Mouse (Mus musculus) urinary bladder, postnatal 0 days (tissue): ENCODE results near the gene Agpat1. TPM values are rescaled to one million over a fixed set of nuclear protein-coding genes. Genes with fewer than 3 reads are reported as not detected.

Source experiments
- polyA plus RNA-seq: library from polyadenylated mRNA; unstranded; fragments of >200 nt; fragmentation: Nextera tagmentation; extraction: Ambion mirVana; gene quantifications from 2 replicates; pipeline ENCODE4 v1.2.1, GENCODE M21; 2015

The Agpat1 gene
- 38.4 and 38.6 TPM in 2 replicates for polyA plus RNA-seq

DNA sequence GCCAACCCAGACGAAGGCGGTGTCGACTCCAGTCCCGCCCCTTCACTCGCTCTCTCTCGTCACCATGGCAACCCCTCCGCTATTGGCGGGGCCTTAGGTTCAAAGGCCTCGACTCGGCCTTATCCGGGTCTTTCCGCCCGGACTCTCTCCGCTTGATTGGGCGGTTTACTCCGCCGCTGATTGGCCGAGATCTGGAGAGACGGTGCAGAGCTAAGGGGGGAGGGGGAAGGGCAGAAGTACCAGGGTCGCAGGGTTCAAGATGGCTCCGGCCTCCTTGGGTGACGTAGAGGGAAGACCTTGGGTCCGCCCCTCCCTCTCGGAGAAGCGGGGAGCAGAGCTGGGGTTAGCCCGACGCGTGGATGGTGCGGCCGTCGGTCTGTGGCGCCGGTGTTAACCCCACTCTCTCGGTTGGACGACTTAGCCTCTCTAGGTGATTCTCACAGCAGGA lies at the start of gene Agpat1:
Gene Agpat1, plus strand, starts transcription at position 202 of the 448 bp plus-strand sequence.

DNA sequence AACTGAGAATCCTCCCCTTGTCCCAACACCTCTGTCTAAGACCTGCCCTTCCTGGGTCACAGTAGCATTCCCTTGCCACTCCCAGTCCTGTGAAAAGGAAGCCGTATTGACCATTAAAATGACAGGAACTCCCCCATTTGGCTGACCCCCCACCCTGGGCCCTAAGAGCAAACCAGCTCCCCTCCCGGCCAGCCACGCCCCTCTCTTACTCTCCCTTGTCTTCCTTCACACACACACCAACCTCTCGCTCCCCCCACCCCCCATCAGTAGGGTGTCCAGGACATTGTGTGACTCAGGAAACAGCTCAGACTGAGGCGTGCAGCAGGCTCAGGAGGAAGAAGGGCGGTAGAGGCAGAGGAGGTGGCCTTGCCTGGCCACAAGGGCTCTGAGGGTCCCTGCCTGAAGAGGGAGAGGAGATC lies 40.0 kb upstream of the Agpat1 start, which contains the start of gene Notch4:
Gene Notch4, plus strand, starts transcription at position 266 of the 419 bp plus-strand sequence.

DNA sequence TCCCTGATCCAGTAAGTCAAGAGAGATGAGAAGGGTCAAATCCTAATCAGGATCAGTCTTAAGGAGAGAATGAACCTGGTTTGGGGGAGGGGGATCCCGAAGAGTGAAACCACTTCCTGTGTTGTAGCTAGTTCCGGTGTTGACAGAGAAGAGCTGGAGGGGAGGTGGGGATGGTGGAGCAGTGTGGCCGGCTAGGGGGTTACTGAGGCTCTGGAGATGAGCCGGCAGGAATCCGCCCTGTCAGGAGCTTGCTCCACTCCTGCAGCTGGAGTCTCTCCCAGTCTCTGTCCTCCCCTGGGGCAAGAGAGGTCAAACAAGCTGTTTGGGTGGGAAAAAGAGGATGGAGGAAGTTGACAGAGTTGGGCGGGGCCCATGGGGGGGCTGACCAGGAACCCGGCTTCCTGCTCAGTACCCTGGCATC lies 14.4 kb upstream of the Agpat1 start, which contains the start of gene Gpsm3:
Gene Gpsm3, plus strand, starts transcription at position 126 of the 421 bp plus-strand sequence.

DNA sequence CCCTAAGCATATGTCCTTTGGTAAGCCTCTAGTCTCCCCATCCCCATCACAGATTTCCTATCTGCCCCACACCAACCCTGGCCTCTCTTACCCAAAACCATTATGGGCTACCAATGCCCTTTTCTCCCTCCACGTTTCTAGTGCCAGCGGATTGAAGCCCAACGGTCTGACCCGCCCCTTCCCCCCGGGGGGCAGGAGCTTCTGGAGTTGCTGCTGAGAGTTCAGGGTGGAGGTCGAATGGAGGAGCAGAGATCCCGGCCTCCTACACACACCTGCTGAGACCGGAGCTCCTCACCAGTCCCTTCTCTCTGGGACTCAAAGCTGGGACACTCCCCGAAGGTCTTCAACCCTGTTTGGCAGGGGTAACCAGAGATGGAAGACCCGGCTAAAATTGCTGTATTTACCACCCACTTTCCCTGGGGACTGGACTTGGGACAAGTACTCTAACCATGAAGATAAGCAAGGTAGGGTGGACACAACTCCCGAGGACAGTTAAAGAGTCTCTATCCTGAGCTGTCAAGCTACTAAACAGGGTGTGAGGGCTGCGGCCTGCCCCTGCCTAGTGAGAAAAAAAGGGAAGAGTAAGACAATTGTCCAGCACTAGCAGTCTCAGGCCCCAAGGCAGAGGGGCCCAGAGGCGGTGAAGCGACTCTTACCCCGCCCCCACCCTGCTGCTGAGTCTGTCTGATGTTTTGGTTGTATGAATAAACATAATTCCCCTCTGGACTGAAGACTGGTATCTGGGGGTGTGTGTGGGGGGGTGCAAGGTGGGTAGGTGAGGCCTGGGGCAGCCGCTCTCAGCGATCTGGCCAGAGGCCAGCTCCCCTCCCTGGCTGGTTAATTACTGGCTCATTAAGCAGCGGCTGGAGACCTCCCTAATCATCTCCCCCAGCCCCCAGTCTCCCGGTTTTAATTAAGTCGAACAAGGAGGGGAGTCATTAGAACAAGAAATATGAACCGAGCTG lies 12.8 kb upstream of the Agpat1 start, which contains the start of gene Pbx2:
Gene Pbx2, plus strand, starts transcription at position 238 of the 965 bp plus-strand sequence.

DNA sequence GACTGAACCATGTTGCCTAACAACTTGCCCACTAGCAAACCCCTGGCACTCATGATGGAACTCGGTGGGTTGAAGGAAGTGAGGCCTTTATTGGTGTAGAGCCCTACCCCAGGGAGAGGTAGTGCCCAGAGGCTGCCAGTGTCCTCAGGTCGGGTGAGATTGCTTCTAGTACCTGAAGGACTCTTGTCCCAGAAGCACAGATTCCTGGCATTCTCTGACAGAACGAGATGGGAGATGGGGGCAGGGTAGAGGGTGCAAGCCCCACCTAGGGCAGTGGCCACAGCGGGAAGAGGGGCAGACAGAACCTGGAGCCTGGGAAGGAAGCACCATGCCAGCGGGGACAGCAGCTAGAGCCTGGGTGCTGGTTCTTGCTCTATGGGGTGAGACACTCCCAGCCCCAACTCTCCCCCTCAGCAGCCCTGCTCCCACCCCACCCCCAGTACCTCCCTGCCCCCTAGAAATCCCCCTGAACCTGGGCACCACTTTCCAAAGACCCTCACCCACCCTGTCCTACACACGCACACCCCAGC lies 6.4 kb upstream of the Agpat1 start, which contains the start of gene Ager:
Gene Ager, plus strand, starts transcription at position 297 of the 530 bp plus-strand sequence.

DNA sequence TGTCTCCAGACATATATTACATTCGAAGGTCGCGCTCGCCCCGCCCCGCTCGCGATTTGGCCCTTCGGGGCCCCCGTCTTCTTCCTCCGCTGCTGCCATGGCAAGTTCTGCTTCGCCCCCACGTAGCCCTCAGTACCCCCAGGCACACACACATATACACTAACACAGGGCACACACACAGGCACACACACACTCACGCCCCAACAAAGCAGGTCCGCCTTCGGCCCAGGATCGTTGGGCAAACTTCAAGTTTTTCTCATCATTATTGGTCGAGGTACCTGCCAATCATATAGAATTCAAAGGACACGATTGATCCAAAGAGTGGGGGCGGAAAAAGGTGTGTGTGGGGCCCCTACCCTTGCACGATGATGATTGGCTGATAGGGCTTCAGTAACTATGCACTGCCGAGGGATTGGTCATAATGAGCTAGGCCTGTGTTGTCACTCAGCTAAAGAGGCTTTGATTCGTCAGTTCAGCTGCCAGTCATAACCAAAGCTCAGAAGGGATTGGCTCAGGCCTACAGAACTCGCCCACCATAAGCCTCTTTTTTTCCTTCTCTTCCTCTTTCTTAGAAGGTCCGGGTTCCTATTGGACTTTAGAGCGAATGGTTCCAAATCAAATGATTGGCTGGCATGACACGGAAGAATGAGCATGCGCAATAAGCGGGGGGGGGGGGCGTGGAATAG lies 544 bp upstream of the Agpat1 start, which contains the start of gene Rnf5:
Gene Rnf5, minus strand, starts transcription at position 316 of the 686 bp plus-strand sequence.

DNA sequence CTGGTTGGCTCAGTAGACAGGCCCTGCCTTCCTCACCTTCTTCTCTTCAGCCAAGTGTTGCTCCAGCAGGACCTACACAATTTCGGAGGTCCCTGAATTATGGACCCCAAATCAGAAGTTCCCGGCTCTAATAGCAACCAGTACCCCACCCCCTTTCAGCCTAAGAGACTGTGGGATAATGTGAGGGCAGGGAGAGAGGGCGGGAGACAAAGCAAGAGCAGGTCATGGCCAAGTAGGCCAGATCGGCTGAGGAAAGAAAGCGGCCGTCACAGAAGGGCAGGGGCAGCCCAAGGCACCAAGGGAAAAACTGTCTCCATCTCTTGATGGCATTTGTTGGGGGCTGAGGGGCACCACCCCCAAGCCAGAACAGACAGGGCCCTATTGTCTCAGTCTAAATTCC lies 11.8 kb downstream of the Agpat1 start, which contains the start of gene Egfl8:
Gene Egfl8, minus strand, starts transcription at position 101 of the 400 bp plus-strand sequence.

DNA sequence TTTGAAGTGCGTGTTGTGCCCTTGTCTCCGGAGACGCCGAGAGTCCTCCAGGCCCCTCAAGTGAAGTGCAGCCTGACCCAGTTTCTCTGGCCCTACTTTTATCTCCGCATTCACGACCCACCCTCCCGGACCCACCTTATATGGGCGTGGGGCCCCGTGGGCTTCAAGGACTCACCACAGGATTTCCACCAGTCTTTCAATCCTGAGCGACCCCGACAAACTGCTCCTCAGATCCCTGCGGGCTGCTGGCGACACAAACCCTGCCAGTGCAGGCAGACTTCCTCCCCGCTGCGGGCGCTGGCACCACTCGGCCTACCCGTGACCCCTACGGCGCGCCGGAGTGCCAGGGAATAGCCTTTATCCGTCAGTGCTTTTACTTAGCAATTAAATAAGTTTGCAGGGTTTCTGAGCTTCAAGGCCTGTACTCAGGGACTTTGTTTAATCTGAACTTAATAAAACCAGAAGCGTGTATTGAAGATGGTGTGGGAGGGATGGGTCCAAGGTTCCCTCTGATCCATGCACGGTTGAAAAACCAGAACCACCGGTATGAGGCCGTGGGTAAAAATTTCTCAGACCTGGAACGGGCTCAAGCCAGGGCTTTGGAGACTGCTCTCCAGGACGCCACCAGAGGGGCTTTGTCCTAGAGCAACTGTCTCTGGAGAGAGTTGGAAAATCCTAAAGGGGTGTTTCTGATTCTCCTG lies 24.0 kb downstream of the Agpat1 start, which contains the start of gene Ppt2:
Gene Ppt2, minus strand, starts transcription at position 568 of the 701 bp plus-strand sequence.

DNA sequence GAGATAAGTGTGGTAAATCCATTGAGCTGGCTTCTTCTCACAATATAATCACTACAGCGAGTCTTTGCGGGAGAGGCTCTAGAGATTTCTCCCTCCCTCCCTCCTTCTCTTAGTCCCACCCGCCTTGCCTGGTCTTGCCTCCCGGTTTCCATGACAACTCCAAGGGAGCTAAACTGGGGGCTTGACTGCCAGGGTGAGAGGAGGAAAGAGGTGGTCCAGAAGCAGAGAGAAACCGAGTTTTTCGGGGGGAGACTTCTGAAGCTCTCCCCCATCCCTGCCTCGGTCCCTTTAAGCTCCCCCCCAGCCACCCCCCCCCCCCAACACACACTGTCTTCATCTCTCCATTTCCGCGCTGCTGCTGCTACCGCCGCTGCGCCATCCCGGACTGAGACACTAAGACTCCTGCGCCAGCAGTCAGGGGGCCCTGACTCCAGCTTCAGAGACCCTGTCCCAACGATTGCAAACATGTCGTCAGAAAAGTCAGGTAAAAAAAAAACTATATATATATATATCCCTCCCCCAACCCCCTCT lies 25.2 kb downstream of the Agpat1 start, which contains the start of gene Prrt1:
Gene Prrt1, plus strand, starts transcription at position 313 of the 531 bp plus-strand sequence.

DNA sequence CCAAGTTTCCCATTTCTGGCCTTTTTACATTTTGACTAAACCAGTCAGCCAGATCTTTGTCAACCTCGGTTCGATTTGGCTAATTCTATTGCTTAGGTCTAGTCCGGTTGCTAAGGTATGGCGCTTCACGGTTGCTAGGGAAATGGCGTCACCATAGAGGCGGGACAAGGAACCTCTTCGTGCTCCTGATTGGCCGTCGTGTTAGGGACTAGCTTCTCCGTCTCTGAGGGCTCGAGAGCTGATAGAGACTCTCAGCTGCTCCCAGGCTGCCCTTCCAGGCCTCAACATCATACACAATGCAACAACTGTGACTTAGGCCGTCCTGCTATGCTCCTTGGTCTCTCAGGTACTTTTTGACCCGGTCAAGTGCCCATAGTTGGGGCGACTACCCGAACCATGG lies 40.5 kb downstream of the Agpat1 start, which contains the start of gene Fkbpl:
Gene Fkbpl, plus strand, starts transcription at position 157 of the 400 bp plus-strand sequence.

DNA sequence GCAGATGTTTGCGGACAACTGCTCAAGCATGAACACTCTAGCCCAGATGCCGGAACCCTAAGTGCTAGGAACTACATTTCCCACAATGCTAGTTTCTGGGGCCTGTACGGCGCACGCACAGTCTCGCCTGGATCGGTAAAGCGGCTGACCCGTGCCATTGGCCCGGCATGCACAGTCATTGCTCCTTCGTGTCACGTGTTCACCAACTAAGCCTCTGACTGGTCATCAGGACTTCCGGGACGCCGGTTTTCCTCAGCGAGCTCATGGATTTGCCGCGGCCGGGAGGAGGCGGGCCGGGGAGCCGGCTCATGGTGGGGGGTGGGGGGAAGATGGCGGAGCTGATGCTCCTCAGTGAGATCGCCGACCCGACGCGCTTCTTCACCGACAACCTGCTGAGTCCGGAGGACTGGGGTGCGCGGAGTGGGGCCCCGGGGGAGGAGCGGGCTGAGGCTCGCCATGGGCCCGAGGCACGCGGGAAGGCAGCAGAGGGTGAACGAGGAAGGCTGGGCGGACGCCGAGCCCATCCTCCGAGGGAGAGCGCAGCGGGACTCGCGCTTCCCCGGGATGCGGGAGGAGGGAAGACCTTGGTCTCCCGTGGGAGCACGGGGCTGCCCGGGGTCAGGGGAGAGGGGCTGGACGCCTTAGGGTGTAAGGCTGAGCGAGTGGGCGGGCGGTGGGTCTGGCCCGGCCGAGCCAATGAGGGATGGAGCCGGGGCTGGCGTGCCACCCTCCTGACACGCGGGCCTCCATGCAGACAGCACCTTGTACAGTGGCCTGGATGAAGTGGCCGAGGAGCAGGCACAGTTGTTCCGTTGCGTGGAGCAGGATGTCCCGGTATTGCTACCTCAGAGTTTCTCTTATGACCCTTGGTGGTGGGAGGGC lies 43.1 kb downstream of the Agpat1 start, which contains the start of gene Atf6b:
Gene Atf6b, plus strand, starts transcription at position 241 of the 882 bp plus-strand sequence.

Other genes with a start within 250 kb of the Agpat1 start
- gene Btnl2, start 249.4 kb upstream of the Agpat1 start, polyA plus RNA-seq, result not detected in 2 replicates
- not detected in 2 replicates for gene Btnl1, start 227.1 kb upstream of the Agpat1 start, polyA plus RNA-seq
- gene BC051142, start 205.4 kb upstream of the Agpat1 start, polyA plus RNA-seq, result 0.42 and 0.47 TPM in 2 replicates
- not detected in 2 replicates for gene Btnl4, start 126.9 kb upstream of the Agpat1 start, polyA plus RNA-seq
- not detected in 2 replicates for gene Btnl6, start 86.9 kb upstream of the Agpat1 start, polyA plus RNA-seq
- 3.1 and 3.6 TPM in 2 replicates for gene Notch4, start 40.0 kb upstream of the Agpat1 start, polyA plus RNA-seq
- gene Gpsm3, start 14.5 kb upstream of the Agpat1 start, polyA plus RNA-seq, result 11.3 and 21.2 TPM in 2 replicates
- 4.4 and 4.6 TPM in 2 replicates for gene Pbx2, start 13.0 kb upstream of the Agpat1 start, polyA plus RNA-seq
- 3.3 TPM in 2 replicates for gene Ager, start 6.4 kb upstream of the Agpat1 start, polyA plus RNA-seq
- gene Rnf5, start 572 bp upstream of the Agpat1 start, polyA plus RNA-seq, result 60.2 and 63.2 TPM in 2 replicates
- 3.3 and 4.4 TPM in 2 replicates for gene Egfl8, start 11.7 kb downstream of the Agpat1 start, polyA plus RNA-seq
- 24.8 and 24.9 TPM in 2 replicates for gene Ppt2, start 24.2 kb downstream of the Agpat1 start, polyA plus RNA-seq
- gene Prrt1, start 25.3 kb downstream of the Agpat1 start, polyA plus RNA-seq, result 1.0 and 1.1 TPM in 2 replicates
- 10.7 and 11.7 TPM in 2 replicates for gene Fkbpl, start 40.5 kb downstream of the Agpat1 start, polyA plus RNA-seq
- 42.0 and 42.9 TPM in 2 replicates for gene Atf6b, start 42.9 kb downstream of the Agpat1 start, polyA plus RNA-seq
- gene Tnxb, start 66.3 kb downstream of the Agpat1 start, polyA plus RNA-seq, result 5.9 and 6.1 TPM in 2 replicates
- gene C4b, start 139.6 kb downstream of the Agpat1 start, polyA plus RNA-seq, result 6.9 and 10.8 TPM in 2 replicates
- not detected in 2 replicates for gene Cyp21a1, start 200.3 kb downstream of the Agpat1 start, polyA plus RNA-seq
- 22.1 and 24.9 TPM in 2 replicates for gene Stk19, start 232.7 kb downstream of the Agpat1 start, polyA plus RNA-seq
- gene Dxo, start 232.8 kb downstream of the Agpat1 start, polyA plus RNA-seq, result 25.1 and 25.6 TPM in 2 replicates
- 25.2 and 29.7 TPM in 2 replicates for gene Skiv2l, start 245.9 kb downstream of the Agpat1 start, polyA plus RNA-seq
- 50.7 and 59.0 TPM in 2 replicates for gene Nelfe, start 246.1 kb downstream of the Agpat1 start, polyA plus RNA-seq